Mouse (Mus musculus): ENCODE data around the gene Mphosph10.

DNA sequence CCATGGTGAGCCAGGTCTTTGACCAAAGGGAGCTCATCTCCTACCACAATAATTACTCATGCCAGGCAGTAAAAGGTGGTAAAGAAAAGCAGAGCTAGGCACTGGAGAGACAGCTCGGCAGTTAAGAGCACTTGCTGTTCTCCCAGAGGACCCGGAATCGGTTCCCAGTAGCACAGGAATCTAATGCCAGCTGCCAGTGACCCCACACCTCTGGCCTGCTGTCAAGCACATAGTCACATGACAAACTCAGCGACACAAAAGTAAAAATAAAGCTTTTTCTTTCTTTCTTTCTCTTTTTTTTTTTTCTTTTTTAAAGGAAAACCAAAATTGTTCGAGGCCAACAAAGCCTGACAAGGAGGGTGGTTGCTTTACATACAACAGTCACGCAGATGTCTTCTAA, 22.2 kb downstream of the Mphosph10 start:
- no peak for TF ChIP-seq CTCF (IDR thresholded peaks at IDR 0.05; ENCODE audit: control insufficient read depth, insufficient read depth, insufficient read length)
- no peak for TF ChIP-seq MYOD1 (IDR thresholded peaks at IDR 0.05; ENCODE audit: control insufficient read depth, insufficient read length, low read depth)
- TF ChIP-seq USF1 (IDR thresholded peaks at IDR 0.05; ENCODE audit: low read depth): no peak
- no peak for TF ChIP-seq MAX (IDR thresholded peaks at IDR 0.05)
- TF ChIP-seq FOSL1 (IDR thresholded peaks at IDR 0.05; ENCODE audit: insufficient read depth, low read length, poor library complexity, severe bottlenecking): no peak
- no peak for TF ChIP-seq MYOG (IDR thresholded peaks at IDR 0.05; ENCODE audit: control insufficient read depth, extremely low read depth, insufficient read length)
